Mouse (Mus musculus) gonadal fat pad, adult 2 months (tissue): ENCODE measurements at regions not wholly inside any gene's neighbourhood (a gene's known extent, or its start where the extent isn't known, plus 50 kb on each side); places are given as distances from the start of the nearest gene placed in this dataset.

Source experiments
- DNase-seq: peaks from one replicate; pipeline ENCODE4 v3.0.0-alpha.2; 2012; ENCODE audit warnings: low read depth

DNA sequence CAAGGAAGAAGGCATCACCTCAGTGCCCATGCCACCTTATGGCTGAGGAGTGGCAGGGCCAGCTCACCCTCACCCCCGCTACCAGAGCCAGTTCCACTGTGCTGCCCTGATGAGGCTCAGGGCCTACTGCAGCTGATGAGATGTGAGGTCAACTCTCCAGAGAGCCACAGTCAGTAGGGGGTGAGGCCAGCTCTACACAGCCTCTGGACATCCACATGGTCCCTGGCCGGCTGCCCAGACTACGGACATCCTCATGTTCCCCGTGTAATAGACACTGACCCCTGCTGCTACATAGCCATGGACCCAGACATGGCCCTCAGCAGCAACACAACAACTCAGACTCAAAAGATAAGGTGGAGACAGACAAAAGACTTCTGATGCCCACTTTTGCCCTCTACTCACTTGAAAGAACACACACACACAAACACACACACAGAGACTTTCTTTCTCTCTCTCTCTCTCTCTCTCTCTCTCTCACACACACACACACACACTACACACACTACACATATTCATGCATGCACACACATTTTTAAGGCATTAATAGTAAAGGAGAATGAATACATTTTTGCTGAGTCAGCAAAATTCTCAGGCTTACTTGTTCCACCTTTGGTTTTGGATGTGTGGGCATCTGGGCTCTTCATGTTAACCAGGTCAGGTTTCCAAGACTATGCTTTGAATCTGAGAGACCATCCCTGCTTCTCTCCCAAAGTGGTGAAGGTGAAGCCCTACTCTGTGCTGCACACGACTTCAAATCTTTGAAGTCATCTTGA is 604.4 kb upstream of the Nrp1 start:
- no peak for DNase-seq

DNA sequence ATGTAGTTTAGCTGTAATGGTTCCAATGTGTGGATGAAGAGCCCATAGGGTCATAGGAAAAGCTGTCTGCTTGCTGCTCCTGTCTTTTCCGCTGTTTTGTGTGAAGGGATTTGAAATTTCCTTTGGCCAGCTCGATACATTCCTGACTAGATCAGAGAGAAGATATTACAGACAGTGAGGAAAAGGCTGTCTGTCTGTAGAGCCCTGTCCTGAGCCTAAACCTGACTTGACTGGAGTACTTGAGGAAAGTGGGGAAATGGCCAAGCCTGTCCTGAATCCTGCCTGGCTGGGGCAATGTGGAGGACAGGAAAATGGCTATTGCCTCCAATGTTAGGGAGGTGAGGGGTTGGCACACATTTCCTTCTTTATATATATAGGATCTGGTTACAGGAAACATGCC is 601.0 kb upstream of the Nrp1 start:
- no peak for DNase-seq

DNA sequence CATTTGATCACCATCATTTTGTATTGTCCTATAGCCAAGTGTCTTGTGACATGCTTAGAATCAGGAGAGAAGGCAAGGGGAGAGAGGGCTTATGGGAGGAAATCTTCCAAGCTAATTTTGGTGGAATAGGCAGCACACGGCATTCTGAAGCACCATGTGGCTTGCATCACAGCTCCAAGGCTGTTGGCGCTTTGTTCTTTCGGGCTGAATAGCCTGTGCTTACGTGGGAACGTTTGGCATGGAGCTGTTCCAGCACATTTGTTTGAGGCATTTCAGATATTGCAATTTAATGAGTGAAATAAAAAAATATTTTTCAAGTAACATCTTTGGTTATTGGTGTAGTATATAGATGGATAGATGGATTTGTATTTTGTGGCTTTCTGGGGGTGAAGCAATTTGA is 598.5 kb upstream of the Nrp1 start:
- no peak for DNase-seq

DNA sequence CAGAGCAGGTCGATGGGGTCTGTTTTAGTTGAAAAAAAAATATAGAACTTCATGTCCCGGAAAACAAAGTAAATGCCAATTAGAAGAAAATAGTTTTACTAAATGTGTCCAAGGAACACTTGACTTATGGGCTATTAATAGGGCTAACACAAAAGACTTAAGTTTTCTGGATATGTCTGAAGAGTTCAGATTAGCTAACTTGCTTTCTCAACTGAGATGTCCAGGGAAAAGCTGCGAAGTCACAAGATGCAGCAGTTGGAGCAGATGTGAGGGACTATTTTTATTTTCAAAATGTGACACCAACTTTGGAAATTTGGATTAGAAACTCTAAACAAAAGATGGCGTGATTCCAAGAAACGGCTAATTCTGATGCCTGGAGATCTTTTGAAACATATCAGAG is 593.2 kb upstream of the Nrp1 start:
- no peak for DNase-seq

DNA sequence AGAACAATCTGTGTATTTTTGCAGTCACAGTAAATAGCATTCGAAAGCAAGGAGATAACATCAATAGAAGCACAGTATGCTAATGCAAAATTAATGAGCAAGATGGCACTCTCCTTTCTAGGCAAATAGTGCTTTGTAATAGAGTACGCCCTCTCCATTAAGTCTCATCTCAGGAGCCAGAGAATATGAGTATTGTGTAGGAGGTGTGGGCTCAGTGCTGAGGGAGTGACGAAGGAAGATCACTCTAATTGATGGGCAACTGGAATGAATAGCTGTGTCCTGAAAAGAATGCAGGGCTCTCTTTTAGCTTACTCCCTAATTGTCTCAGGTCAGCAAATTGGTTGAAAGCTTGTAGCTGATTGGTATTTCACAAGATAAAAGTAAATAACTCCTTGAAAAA is 590.1 kb upstream of the Nrp1 start:
- no peak for DNase-seq

DNA sequence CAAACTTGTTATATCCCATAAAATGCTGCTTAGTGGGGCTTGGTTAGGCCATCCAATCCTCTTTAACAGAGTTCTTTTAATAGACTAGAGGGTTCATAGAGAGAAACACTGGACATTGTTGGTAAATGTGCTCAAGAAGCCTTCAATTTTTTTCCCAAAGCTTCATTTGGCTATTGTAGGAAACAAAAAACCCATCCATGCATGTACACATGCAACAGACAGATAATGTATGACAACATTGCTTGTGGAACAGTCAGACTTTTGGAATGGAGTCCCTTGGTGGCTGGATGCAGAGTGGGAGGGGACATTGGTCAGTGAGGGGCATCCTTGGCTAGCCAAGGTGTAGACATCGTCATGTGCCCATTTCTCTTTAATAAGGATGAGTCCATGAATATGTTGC is 588.8 kb upstream of the Nrp1 start:
- DNase-seq, result no peak

DNA sequence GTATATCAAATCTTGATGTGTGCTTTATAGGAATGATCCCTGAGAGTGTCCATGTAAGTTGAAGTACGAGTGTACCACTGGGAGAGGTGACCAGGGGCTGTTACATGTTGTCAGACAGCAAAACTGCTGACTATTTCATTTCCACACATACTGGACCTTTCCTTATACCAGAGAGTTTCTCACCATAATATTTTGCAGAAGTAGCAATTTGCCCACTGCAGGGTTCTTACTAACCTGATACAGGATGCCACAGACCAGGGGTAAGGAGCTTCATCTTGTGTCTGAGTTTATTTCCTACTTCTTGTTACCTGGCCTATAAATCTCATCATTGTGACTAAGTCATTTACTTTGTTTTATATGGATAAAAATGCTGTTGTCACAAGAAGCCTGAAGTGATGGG is 586.6 kb upstream of the Nrp1 start:
- DNase-seq, result no peak

DNA sequence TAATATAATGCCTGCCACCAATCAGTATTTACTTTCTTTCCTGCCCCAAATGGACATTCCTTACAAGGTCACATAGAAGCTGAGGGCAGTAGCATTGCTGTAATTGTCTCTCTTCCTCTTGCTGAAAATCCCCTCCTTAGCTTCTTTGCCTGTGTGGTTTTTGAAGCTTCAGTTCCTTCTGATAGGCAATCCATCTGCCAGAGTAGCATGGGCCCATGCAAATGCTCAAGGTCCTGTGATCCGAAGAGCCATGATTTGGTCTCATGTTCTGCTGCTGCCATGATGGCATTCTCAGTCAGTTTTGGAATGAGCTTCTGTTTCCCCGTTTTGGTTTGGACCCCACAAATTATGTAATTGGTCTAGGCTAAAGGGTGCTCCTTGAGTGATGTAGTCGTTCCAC is 586.0 kb upstream of the Nrp1 start:
- DNase-seq, result no peak

DNA sequence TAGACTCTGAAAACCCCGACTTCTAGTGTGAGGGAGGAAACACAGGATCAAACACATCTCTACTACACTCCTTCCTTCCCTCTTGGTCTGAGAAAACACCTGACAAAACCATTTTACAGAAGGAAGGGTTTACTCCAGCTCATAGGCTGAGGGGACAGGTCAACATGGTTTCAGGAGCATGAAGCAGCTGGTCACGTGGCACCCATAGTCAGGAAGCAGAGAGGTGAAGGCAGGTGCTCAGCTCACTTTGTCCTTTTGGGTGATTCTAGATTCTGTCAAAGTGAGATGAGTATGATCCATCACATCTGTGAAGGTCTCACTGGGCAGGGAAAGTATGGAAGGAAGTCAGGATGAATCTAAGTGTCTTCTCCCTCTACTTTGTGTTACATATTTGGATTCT is 585.5 kb upstream of the Nrp1 start:
- no peak for DNase-seq

DNA sequence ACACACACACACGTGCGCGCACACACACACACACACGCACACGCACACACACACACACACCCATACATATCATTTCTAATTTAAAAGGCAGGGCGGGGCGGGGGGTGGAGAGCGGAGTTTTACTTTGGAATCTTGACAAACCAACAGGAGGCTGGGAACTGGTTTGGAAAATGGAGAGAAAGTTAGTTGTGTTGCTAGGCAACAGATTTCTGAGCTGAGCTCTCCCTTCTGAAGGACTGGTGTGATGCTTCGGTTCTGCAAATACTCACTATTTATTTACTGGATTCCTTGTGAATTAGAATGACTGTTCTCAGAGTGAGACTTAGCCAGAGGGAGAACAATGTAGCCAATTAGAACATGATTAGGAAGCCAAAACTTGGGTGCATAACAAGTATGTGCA is 583.8 kb upstream of the Nrp1 start:
- no peak for DNase-seq

DNA sequence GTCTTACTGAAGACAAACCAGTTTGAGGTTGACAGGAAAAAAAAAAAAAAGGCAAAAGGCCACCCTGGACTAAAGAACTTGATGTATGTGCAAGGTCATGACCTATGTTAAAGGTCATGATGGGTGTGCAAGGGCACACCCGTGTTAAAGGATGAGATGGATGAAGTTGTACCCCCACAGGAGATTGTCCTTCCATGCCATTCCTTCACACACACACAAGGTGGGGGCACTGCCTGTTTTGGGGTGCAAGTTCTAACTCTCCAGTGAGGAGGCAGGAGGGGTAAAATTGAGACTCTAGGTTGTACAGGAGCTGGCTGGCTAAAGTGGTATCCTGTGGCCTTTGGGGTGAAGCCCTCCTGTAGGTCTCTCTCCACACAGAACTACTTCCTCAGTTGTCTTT is 583.2 kb upstream of the Nrp1 start:
- DNase-seq, result no peak

DNA sequence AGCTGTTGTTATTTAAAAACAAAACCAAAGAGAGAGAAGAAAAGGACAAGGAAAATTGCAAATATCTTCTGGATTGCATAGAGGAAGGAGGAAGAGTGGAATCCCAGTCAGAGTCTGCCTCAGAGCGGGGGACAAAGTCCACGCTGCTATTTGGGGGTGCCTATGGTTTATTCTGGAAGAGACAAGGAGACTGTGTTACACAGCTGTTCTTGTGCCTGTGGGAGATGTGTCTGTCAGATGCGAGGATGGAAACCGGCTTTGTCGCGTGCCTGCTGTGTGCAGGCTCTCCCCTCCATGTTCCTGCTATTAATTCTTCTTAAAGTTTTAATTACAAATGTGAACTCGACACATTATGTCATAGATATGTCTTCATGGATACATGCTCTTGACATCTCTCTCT is 582.7 kb upstream of the Nrp1 start:
- no peak for DNase-seq

DNA sequence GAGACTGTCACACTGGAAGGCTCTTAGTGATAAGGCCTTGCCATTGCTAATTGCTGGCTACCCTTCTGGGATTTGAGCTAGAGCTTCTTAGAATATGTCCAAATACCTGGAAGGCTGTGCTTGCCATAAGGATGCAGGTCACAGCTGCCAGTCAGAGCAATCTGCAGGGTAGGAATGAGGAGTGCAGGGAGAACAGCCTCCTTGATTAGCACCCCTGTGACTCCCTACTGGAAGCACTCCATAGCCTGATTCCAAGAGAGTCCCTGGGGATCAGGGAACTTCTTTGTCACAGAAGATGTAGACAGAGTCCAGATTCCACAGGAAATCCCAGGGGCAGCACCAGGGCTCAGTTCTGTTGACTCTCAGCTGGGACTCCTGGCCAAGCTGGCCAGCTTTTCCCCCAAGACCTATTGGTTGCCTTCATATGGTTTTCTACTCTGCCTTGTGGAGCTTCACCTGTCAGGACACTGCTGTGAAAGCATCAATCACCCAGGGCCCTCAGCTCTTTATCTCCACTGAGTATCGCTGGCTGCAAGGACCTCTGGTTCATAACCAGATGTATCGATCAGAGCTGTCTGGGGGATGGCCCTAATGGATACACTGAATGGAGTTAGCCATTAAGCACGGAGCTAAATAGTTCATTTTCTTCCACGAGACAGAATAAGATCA is 579.9 kb upstream of the Nrp1 start:
- no peak for DNase-seq

DNA sequence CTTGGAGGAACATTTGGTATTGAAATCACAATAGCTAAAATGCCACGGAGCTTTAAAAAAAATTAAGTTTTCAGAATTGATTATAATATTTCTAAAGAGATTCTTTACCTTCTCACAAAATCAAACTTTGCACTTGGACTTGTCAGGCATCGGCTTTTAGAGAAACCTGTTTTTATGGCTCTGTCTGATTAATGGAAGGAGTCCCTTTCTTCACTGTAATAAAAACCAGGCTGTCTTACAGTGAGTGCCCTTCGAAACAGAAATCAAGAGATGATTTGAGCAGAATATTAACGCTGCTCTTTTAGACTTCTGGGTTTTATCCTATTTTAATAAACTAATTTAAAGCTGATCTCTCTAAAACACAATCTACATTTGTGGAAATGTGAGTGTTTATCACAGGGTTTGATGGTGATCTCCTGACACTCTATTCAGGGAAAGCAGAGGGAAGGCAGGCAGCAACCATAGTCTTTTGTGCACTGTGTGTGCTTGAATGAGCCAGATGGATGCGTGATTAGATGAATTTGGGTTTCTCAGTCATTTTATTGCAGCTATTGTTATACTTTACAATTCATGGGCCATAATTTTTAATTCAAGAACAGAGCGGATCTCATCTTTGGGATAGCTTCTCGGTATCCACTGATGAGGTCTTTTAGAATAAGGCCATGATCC is 579.2 kb upstream of the Nrp1 start:
- DNase-seq, result no peak

DNA sequence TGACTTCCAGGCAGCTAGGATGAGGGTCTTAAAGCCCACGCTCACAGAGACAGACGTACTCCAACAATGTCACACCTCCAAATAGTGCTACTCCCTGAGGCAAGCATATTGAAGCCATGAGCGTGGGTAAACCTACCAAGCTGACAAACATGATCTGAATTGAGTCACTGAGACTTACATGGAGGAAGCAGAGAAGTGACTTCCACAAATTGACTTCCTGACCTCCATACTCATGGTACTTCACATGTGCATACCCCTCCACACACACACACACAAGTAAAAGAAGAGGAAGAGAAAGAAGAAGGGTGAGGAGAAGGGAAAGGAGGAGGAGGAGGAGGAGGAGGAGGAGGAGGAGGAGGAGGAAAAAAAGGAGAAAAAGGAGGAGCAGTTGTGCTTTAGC is 577.8 kb upstream of the Nrp1 start:
- no peak for DNase-seq

DNA sequence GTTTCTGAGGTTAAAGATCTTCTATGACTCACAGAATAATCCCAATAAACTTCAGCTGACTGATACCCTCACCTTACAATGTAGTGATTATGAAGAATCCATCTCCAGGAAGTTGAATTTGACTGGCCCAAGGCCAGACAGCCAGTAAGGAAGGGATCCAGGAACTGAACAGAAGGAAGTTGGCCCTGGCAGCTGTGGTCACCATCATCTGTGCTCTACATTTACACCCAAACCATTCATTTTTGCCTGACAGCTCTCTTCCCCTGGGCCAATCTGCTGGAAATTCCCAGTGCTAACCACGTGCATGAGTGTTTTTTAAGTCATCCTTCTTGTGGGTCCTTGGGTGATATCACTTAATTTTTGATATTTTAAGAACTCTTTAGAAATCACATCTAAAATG is 577.4 kb upstream of the Nrp1 start:
- DNase-seq, result no peak

DNA sequence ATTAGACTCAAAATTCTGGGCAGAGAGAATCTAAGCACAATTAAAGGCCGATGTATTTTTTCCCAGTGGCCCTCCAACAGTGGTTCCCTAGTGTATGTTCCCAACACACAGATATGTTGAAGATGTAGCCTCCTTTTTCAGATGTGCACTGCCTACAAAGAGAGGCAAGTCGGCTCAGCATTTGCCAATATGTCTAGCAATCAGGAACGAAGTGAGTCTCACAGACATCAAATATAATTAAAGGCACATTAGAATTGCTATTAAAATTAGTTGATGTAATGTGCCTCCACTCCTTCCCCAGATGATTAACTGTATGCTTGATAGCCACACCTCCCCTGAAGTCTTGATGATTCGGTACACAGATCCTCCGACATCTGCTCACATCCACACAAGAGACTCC is 565.8 kb upstream of the Nrp1 start:
- no peak for DNase-seq

DNA sequence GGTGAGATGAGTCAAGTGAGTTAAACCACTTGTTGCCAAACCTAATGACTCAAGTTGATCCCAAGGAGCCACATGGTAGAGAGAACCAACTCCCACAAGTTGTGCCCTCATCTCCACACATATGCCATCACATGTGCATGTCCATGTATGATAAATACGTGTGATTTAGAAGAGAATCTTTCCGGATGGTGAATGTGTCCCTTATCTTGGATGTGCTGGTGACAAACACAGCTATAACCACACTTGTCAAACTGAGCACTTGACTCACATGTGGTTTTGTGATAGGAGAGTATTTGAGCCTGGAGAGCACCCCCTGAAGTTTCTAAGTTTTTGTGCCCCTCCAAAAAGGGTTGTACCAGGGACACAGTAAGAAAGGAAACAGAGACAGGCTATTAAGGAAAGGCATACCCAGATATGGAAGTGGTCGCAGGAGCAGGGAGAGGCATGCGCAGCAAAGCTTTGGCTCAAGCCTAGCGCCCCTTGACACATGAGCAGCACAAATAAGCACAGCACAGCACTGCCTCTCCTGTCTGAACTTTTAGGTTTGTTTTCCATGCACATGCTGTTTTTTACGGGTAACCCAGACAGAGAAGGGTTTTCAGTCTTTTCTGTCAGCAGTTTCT is 558.4 kb upstream of the Nrp1 start:
- no peak for DNase-seq

DNA sequence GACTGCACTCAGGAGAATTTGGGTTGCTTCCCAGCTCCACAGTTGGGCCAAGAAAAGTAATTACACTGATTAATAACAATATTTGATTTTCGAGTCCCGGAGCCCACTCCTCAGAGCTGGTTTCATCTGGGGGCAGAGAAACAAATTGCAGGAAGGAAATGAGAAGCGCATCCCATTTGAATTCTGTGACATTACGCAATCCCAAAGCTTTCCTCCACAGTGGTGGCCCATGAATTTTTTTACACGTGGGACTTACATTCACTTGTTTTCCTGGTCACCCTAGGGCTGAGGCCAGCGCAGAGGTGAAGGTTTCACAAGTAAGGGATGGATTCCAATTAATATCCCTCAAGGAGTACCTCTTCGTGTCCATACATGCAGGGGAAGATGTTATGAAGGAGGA is 556.3 kb upstream of the Nrp1 start:
- no peak for DNase-seq

DNA sequence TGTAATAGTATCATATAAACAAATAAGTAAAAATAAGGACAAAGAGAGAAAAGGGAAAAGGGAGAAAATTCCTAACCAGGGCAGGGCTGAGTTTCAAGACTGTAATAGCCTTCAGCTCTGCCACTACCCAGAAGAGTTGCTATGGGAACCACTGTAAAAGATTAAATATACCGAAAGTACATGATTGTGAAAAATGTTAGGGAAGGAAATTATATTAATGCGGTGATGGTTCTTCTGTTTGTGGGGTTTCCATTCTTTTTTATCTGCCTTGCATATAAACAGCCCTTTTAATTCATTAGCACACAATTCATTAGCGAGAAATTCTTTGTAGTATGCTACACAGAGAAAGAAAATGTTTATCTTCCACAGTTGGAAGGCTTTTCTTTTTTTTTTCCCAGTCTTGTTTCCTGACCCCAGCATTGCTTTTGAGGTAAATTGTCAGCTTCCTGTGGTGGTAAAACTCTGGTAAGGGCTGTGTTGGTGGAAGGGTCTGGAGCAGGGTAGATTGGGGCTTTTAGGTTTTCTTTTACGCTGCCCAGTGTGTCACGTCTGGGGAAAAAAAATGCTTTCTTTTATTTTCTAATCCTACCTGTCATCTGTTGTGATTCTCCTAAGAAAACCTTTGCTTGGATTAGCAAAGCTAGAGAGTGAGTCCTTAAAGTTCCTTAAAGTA is 555.6 kb upstream of the Nrp1 start:
- DNase-seq, result no peak

DNA sequence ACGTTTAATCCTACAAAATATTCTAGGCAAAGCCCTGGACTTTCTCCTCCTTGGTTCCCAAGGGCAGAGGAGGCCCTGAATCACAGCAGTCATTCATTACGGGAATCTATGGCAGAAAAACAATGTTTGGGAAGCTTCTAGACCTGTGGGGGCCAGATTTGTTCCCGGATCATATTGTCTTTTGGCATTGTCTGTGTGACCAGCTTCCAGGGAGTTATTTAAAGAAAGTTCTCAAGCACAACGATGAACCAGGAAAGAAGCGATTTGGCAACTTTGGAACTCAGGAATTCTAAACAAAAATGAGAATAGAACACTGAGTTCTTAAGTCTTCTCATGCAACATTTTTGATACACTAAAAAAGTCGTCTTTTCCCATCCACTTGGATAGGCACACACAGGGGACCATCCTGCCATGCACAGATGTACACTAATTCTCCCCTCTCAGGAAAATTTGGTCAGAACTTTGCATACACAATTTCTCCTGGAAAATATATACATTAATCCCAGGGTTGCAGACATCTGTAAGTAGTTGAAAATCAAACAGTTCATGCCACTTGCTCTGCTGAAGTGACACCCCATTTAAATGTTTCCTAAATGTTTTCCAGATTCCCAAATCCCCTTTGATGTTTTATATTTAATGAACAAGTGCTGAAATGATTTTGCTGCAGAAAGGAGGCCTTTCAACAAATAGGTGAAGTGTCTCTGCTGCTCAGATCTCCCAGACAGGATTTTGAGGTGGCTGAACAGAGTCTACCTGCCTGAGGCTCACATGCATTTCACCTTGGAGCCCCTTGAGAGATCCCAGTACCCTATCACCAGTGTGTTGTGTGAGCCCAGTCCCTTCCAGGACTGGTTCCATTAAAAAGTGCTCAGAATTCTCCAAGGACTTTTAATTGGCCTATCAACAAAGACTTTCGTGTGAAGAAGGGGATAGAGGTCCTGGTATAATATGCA is 548.9 kb upstream of the Nrp1 start:
- DNase-seq, result no peak
